18 mouse cellular contexts compared by ENCODE assay signal in the genomic region with DNA sequence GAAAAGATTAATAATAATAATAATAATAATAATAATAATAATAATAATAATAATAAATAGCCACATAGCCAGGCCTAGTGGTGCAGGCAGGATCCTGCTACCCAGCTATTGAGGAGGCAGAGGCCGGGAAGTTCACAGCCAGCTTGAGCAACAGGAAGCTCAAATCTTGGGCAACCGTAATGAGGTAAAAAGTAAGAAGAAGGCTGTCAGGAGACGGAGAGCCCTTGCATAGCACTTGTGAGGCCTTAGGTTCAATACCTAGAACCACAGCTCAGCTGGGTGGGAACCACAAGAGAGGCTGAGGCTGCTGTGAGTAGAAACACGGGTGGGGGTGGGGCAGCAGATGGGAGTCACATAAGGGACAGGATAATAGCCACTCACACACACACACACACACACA. TPM values are rescaled to one million over a fixed set of nuclear protein-coding genes. Genes with fewer than 3 reads are reported as not detected.
A peak's percentile ranks its signal among the peaks of the same experiment; 100 is the strongest.
DNase-seq lines count a peak whose midpoint lies in the region; ATAC-seq lines count a peak whose summit lies in the region.
"Had no signal": no experiment of that assay in that cellular context is flagged by ENCODE, and none has a peak within 500 bp of the region (broad histone marks: within the 10 kb centered on the region; RNA-seq: fewer than 3 reads in every experiment).

No protein-coding gene starts in this region.

- H3K4me1 ChIP-seq in forebrain, embryonic 13.5 days = peaks cover 35% of the 10 kb centered on the region
- peaks cover 25% of the 10 kb centered on the region for H3K4me1 ChIP-seq in forebrain, embryonic 16.5 days (replicated peaks; ENCODE audit: control insufficient read depth, insufficient read depth, low read length)
- H3K4me1 ChIP-seq in midbrain, embryonic 15.5 days = peaks cover 52% of the 10 kb centered on the region
- peaks cover 67% of the 10 kb centered on the region for H3K4me1 ChIP-seq in midbrain, embryonic 10.5 days

- 0 out of 2 replicates have a peak overlapping the region, but pooled peaks have one; percentile 31 for H3K27ac ChIP-seq in forebrain, embryonic 13.5 days
- no peak overlapping the region for H3K27ac ChIP-seq in forebrain, embryonic 16.5 days (ENCODE audit: low read length)
- H3K27ac ChIP-seq in midbrain, embryonic 15.5 days = peak overlapping the region; percentile 93
- no peak overlapping the region for H3K27ac ChIP-seq in midbrain, embryonic 10.5 days (replicated peaks)
- H3K27ac ChIP-seq: heart, adult 2 months; limb, embryonic 15.5 days; liver, embryonic 15.5 days; macrophage had no signal

- H3K9ac ChIP-seq in forebrain, embryonic 13.5 days = no peak overlapping the region
- H3K9ac ChIP-seq in forebrain, embryonic 16.5 days (replicated peaks; ENCODE audit: low read depth, low read length) = no peak overlapping the region
- no peak overlapping the region for H3K9ac ChIP-seq in midbrain, embryonic 15.5 days
- H3K9ac ChIP-seq: forebrain, embryonic 12.5 days; limb, embryonic 15.5 days; liver, embryonic 15.5 days had no signal

- H3K9me3 ChIP-seq in forebrain, embryonic 13.5 days (replicated peaks) = no peaks in the 10 kb centered on the region
- no peaks in the 10 kb centered on the region for H3K9me3 ChIP-seq in forebrain, embryonic 16.5 days (ENCODE audit: control insufficient read depth, low read length)
- no peaks in the 10 kb centered on the region for H3K9me3 ChIP-seq in midbrain, embryonic 15.5 days
- no peaks in the 10 kb centered on the region for H3K9me3 ChIP-seq in midbrain, embryonic 10.5 days (replicated peaks)
- H3K9me3 ChIP-seq: forebrain, embryonic 12.5 days; limb, embryonic 15.5 days; liver, embryonic 15.5 days had no signal

- no peak for ATAC-seq in forebrain, embryonic 13.5 days
- no peak for ATAC-seq in forebrain, embryonic 16.5 days
- ATAC-seq in midbrain, embryonic 15.5 days (replicated peaks) = no peak

- WGBS in forebrain, embryonic 13.5 days = 90% methylated on average over 4 of the region's 4 CpGs
- WGBS in forebrain, embryonic 16.5 days = 95% methylated on average over 4 of the region's 4 CpGs
- WGBS in midbrain, embryonic 15.5 days = 78% methylated on average over 4 of the region's 4 CpGs
- WGBS in midbrain, embryonic 10.5 days = 91% methylated on average over 4 of the region's 4 CpGs

- no peak overlapping the region for H3K4me3 ChIP-seq in forebrain, embryonic 13.5 days
- H3K4me3 ChIP-seq in forebrain, embryonic 16.5 days (replicated peaks; ENCODE audit: low read length) = no peak overlapping the region
- no peak overlapping the region for H3K4me3 ChIP-seq in midbrain, embryonic 15.5 days
- no peak overlapping the region for H3K4me3 ChIP-seq in midbrain, embryonic 10.5 days
- H3K4me3 ChIP-seq: forebrain, embryonic 12.5 days; heart, adult 2 months; limb, embryonic 15.5 days; liver, embryonic 15.5 days had no signal

- no peaks in the 10 kb centered on the region for H3K27me3 ChIP-seq in forebrain, embryonic 13.5 days
- no peaks in the 10 kb centered on the region for H3K27me3 ChIP-seq in forebrain, embryonic 16.5 days (replicated peaks; ENCODE audit: control insufficient read depth, insufficient read depth, low read length)
- no peaks in the 10 kb centered on the region for H3K27me3 ChIP-seq in midbrain, embryonic 15.5 days (replicated peaks)
- H3K27me3 ChIP-seq in midbrain, embryonic 10.5 days (ENCODE audit: low read depth, poor library complexity, severe bottlenecking) = peaks cover 90% of the 10 kb centered on the region
- H3K27me3 ChIP-seq: forebrain, embryonic 12.5 days had no signal

- no peak overlapping the region for H3K4me2 ChIP-seq in forebrain, embryonic 13.5 days
- H3K4me2 ChIP-seq in forebrain, embryonic 16.5 days (ENCODE audit: low read length) = no peak overlapping the region
- no peak overlapping the region for H3K4me2 ChIP-seq in midbrain, embryonic 15.5 days
- H3K4me2 ChIP-seq: forebrain, embryonic 12.5 days; limb, embryonic 15.5 days; liver, embryonic 15.5 days had no signal

- peaks cover 32% of the 10 kb centered on the region for H3K36me3 ChIP-seq in forebrain, embryonic 13.5 days (ENCODE audit: poor library complexity, severe bottlenecking)
- peaks cover 2% of the 10 kb centered on the region; the same call in 1 of the 2 replicates for H3K36me3 ChIP-seq in forebrain, embryonic 16.5 days (ENCODE audit: control insufficient read depth, insufficient read depth)
- H3K36me3 ChIP-seq in midbrain, embryonic 15.5 days (replicated peaks) = peaks cover 27% of the 10 kb centered on the region; the same call in 1 of the 2 replicates
- H3K36me3 ChIP-seq in midbrain, embryonic 10.5 days = peaks cover 30% of the 10 kb centered on the region
- H3K36me3 ChIP-seq: limb, embryonic 15.5 days; liver, embryonic 15.5 days had no signal

- DNase-seq in midbrain, embryonic 10.5 days (ENCODE audit: low spot score) = no peak
- peak; percentile 37 for DNase-seq in induced T-regulatory cell, adult 2 months (ENCODE audit: low read depth)
- no peak for DNase-seq in retina, postnatal 1 day
- no peak for DNase-seq in natural killer cell, adult 2 months (ENCODE audit: low spot score in 2 of 2)
- DNase-seq in left cerebral cortex, adult 9 months (ENCODE audit: low spot score in 2 of 2) = no peak
- DNase-seq: cerebellum, adult 8-10 months; gastrocnemius, postnatal 14 days; heart, adult 2 months; kidney, adult 18-20 months; kidney, postnatal 10 days; right cerebral cortex, postnatal 4 days had no signal

RNA-seq across cellular contexts. Expression of a gene that starts 38.5 kb away (rescaled TPM):
- 261 and 291 TPM in 2 replicates for polyA plus RNA-seq in forebrain, embryonic 13.5 days (2015; fragmentation: Nextera tagmentation; extraction: Ambion mirVana)
- 201 and 257 TPM in 2 replicates for polyA plus RNA-seq in forebrain, embryonic 16.5 days (2015; fragmentation: Nextera tagmentation; extraction: Ambion mirVana)
- polyA plus RNA-seq in midbrain, embryonic 15.5 days (2015; fragmentation: Nextera tagmentation; extraction: Ambion mirVana) = 235 and 259 TPM in 2 replicates
- polyA plus RNA-seq in midbrain, embryonic 10.5 days (2016; fragmentation: Nextera tagmentation; extraction: Ambion mirVana) = 789 and 882 TPM in 2 replicates

RNA-seq across cellular contexts. Expression of a gene that starts 47.3 kb away (rescaled TPM):
- 46.9 and 51.3 TPM in 2 replicates for polyA plus RNA-seq in forebrain, embryonic 13.5 days (2015; fragmentation: Nextera tagmentation; extraction: Ambion mirVana)
- 69.3 and 90.0 TPM in 2 replicates for polyA plus RNA-seq in forebrain, embryonic 16.5 days (2015; fragmentation: Nextera tagmentation; extraction: Ambion mirVana)
- polyA plus RNA-seq in midbrain, embryonic 15.5 days (2015; fragmentation: Nextera tagmentation; extraction: Ambion mirVana) = 153 and 155 TPM in 2 replicates
- 27.9 and 39.5 TPM in 2 replicates for polyA plus RNA-seq in midbrain, embryonic 10.5 days (2016; fragmentation: Nextera tagmentation; extraction: Ambion mirVana)

Comparison
In these comparisons a context has a peak if more than half of its experiments do, and no peak if none do; other contexts are left out.
1. H3K27ac ChIP-seq: peak in forebrain, embryonic 13.5 days (single experiment) and midbrain, embryonic 15.5 days (single experiment); none in forebrain, embryonic 16.5 days (single experiment) and midbrain, embryonic 10.5 days (single experiment).